Mouse (Mus musculus): Measurements from ENCODE around the gene Mgat4b. TPM values are rescaled to one million over a fixed set of nuclear protein-coding genes. Genes with fewer than 3 reads are reported as not detected.

Mgat4b gene
- polyA plus RNA-seq, 1 experiment from 2014 or later = 24.2 TPM

GRCm38 (mm10) chr11:50207344-50207743 lies 3.3 kb upstream of the Mgat4b start:
- Histone ChIP-seq H3K4me2 (ENCODE audit: low read depth, low read length, severe bottlenecking) (no peak overlapping the region), H3K4me3 (ENCODE audit: low read depth, low read length) (no peak overlapping the region), H3K4me1 (replicated peaks; ENCODE audit: control insufficient read depth, insufficient read depth, low read length) (no peaks in the 10 kb centered on the region), H3K36me3 (ENCODE audit: control insufficient read depth, insufficient read depth, low read length) (peaks cover 24% of the 10 kb centered on the region; the same call in 1 of the 2 replicates), H3K27ac (ENCODE audit: low read depth, low read length) (no peak overlapping the region), H3K9me3 (ENCODE audit: control insufficient read depth, low read length) (no peaks in the 10 kb centered on the region), H3K27me3 (ENCODE audit: control insufficient read depth, insufficient read depth, low read length) (no peaks in the 10 kb centered on the region), H3K9ac (ENCODE audit: low read length) (no peak overlapping the region)
- ATAC-seq (replicated peaks; ENCODE audit: low FRiP score) (no peak), DNase-seq (ENCODE audit: low spot score) (no peak)
- WGBS = 97% methylated on average over 14 of the region's 14 CpGs

GRCm38 (mm10) chr11:50208039-50208438 lies 2.7 kb upstream of the Mgat4b start:
- no peak for ATAC-seq (replicated peaks; ENCODE audit: low FRiP score)
- no peak overlapping the region for H3K4me2 ChIP-seq (ENCODE audit: low read depth, low read length, severe bottlenecking)
- 95% methylated on average over 5 of the region's 5 CpGs for WGBS
- no peak overlapping the region for H3K9ac ChIP-seq (ENCODE audit: low read length)
- no peak for DNase-seq (ENCODE audit: low spot score)
- H3K27me3 ChIP-seq (ENCODE audit: control insufficient read depth, insufficient read depth, low read length) = no peaks in the 10 kb centered on the region
- H3K4me3 ChIP-seq (ENCODE audit: low read depth, low read length) = no peak overlapping the region
- H3K4me1 ChIP-seq (replicated peaks; ENCODE audit: control insufficient read depth, insufficient read depth, low read length) = no peaks in the 10 kb centered on the region
- no peaks in the 10 kb centered on the region for H3K9me3 ChIP-seq (ENCODE audit: control insufficient read depth, low read length)
- peaks cover 21% of the 10 kb centered on the region; the same call in 1 of the 2 replicates for H3K36me3 ChIP-seq (ENCODE audit: control insufficient read depth, insufficient read depth, low read length)
- no peak overlapping the region for H3K27ac ChIP-seq (ENCODE audit: low read depth, low read length)

- peak overlapping the region; percentile 79 for H3K27ac ChIP-seq (ENCODE audit: low read depth, low read length)
- DNase-seq (ENCODE audit: low spot score) = peak; percentile 94
- peak overlapping the region; percentile 72 for H3K4me3 ChIP-seq (ENCODE audit: low read depth, low read length)
- ATAC-seq (replicated peaks; ENCODE audit: low FRiP score) = peak; percentile 92
- H3K36me3 ChIP-seq (ENCODE audit: control insufficient read depth, insufficient read depth, low read length) = peaks cover 13% of the 10 kb centered on the region; the same call in 1 of the 2 replicates
- peak overlapping the region; percentile 79 for H3K9ac ChIP-seq (ENCODE audit: low read length)
- H3K4me2 ChIP-seq (ENCODE audit: low read depth, low read length, severe bottlenecking) = peak overlapping the region; percentile 63
- H3K27me3 ChIP-seq (ENCODE audit: control insufficient read depth, insufficient read depth, low read length) = no peaks in the 10 kb centered on the region
- H3K4me1 ChIP-seq (replicated peaks; ENCODE audit: control insufficient read depth, insufficient read depth, low read length) = no peaks in the 10 kb centered on the region
- 0% methylated on average over 24 of the region's 24 CpGs for WGBS
- H3K9me3 ChIP-seq (ENCODE audit: control insufficient read depth, low read length) = no peaks in the 10 kb centered on the region
Measured at GRCm38 (mm10) chr11:50210101-50210504, 587 bp upstream of the Mgat4b start.

- H3K9ac ChIP-seq (ENCODE audit: low read length) = no peak overlapping the region
- no peaks in the 10 kb centered on the region for H3K9me3 ChIP-seq (ENCODE audit: control insufficient read depth, low read length)
- peaks cover 4% of the 10 kb centered on the region; the same call in 1 of the 2 replicates for H3K4me1 ChIP-seq (replicated peaks; ENCODE audit: control insufficient read depth, insufficient read depth, low read length)
- peak overlapping the region; percentile 72; the same call in 1 of the 2 replicates for H3K4me3 ChIP-seq (ENCODE audit: low read depth, low read length)
- peak overlapping the region; percentile 63; the same call in 1 of the 2 replicates for H3K4me2 ChIP-seq (ENCODE audit: low read depth, low read length, severe bottlenecking)
- H3K27me3 ChIP-seq (ENCODE audit: control insufficient read depth, insufficient read depth, low read length) = no peaks in the 10 kb centered on the region
- H3K27ac ChIP-seq (ENCODE audit: low read depth, low read length) = no peak overlapping the region
- DNase-seq (ENCODE audit: low spot score) (no peak), ATAC-seq (replicated peaks; ENCODE audit: low FRiP score) (no peak)
- WGBS = 84% methylated on average over 3 of the region's 3 CpGs
- H3K36me3 ChIP-seq (ENCODE audit: control insufficient read depth, insufficient read depth, low read length) = peaks cover 3% of the 10 kb centered on the region; the same call in 1 of the 2 replicates
Measured at GRCm38 (mm10) chr11:50211322-50212059, 801 bp downstream of the Mgat4b start.

GRCm38 (mm10) chr11:50212060-50212739 lies 1.5 kb downstream of the Mgat4b start:
- WGBS = 81% methylated on average over 3 of the region's 3 CpGs
- Histone ChIP-seq H3K4me3 (ENCODE audit: low read depth, low read length) (no peak overlapping the region), H3K27me3 (ENCODE audit: control insufficient read depth, insufficient read depth, low read length) (no peaks in the 10 kb centered on the region), H3K27ac (ENCODE audit: low read depth, low read length) (no peak overlapping the region), H3K36me3 (ENCODE audit: control insufficient read depth, insufficient read depth, low read length) (no peaks in the 10 kb centered on the region; the same call in 1 of the 2 replicates), H3K9me3 (ENCODE audit: control insufficient read depth, low read length) (no peaks in the 10 kb centered on the region), H3K4me1 (replicated peaks; ENCODE audit: control insufficient read depth, insufficient read depth, low read length) (peaks cover 4% of the 10 kb centered on the region; the same call in 1 of the 2 replicates), H3K9ac (ENCODE audit: low read length) (no peak overlapping the region), H3K4me2 (ENCODE audit: low read depth, low read length, severe bottlenecking) (no peak overlapping the region)
- no peak for DNase-seq (ENCODE audit: low spot score)
- ATAC-seq (replicated peaks; ENCODE audit: low FRiP score) = no peak

- 70% methylated on average over 11 of the region's 11 CpGs for WGBS
- no peak overlapping the region for H3K9ac ChIP-seq (ENCODE audit: low read length)
- no peaks in the 10 kb centered on the region for H3K9me3 ChIP-seq (ENCODE audit: control insufficient read depth, low read length)
- ATAC-seq (replicated peaks; ENCODE audit: low FRiP score) (no peak), DNase-seq (ENCODE audit: low spot score) (no peak)
- H3K4me3 ChIP-seq (ENCODE audit: low read depth, low read length) = no peak overlapping the region
- H3K36me3 ChIP-seq (ENCODE audit: control insufficient read depth, insufficient read depth, low read length) = no peaks in the 10 kb centered on the region
- H3K27me3 ChIP-seq (ENCODE audit: control insufficient read depth, insufficient read depth, low read length) = no peaks in the 10 kb centered on the region
- peaks cover 4% of the 10 kb centered on the region; the same call in 1 of the 2 replicates for H3K4me1 ChIP-seq (replicated peaks; ENCODE audit: control insufficient read depth, insufficient read depth, low read length)
- H3K4me2 ChIP-seq (ENCODE audit: low read depth, low read length, severe bottlenecking) = no peak overlapping the region
- H3K27ac ChIP-seq (ENCODE audit: low read depth, low read length) = no peak overlapping the region
Measured at GRCm38 (mm10) chr11:50212848-50213758, 2.4 kb downstream of the Mgat4b start.

GRCm38 (mm10) chr11:50214631-50215030 lies 3.9 kb downstream of the Mgat4b start:
- H3K9ac ChIP-seq (ENCODE audit: low read length) = no peak overlapping the region
- H3K4me1 ChIP-seq (replicated peaks; ENCODE audit: control insufficient read depth, insufficient read depth, low read length) = peaks cover 4% of the 10 kb centered on the region; the same call in 1 of the 2 replicates
- DNase-seq (ENCODE audit: low spot score) = no peak
- 94% methylated on average over 6 of the region's 6 CpGs for whole genome bisulfite sequencing
- no peak overlapping the region for H3K4me2 ChIP-seq (ENCODE audit: low read depth, low read length, severe bottlenecking)
- H3K9me3 ChIP-seq (ENCODE audit: control insufficient read depth, low read length) = no peaks in the 10 kb centered on the region
- H3K27ac ChIP-seq (ENCODE audit: low read depth, low read length) = no peak overlapping the region
- H3K36me3 ChIP-seq (ENCODE audit: control insufficient read depth, insufficient read depth, low read length) = no peaks in the 10 kb centered on the region
- ATAC-seq (replicated peaks; ENCODE audit: low FRiP score) = no peak
- no peak overlapping the region for H3K4me3 ChIP-seq (ENCODE audit: low read depth, low read length)
- no peaks in the 10 kb centered on the region for H3K27me3 ChIP-seq (ENCODE audit: control insufficient read depth, insufficient read depth, low read length)

GRCm38 (mm10) chr11:50215633-50216032 lies 4.9 kb downstream of the Mgat4b start:
- 24% methylated on average over 9 of the region's 9 CpGs for WGBS
- H3K4me2 ChIP-seq (ENCODE audit: low read depth, low read length, severe bottlenecking) = no peak overlapping the region
- no peaks in the 10 kb centered on the region for H3K9me3 ChIP-seq (ENCODE audit: control insufficient read depth, low read length)
- no peak overlapping the region for H3K9ac ChIP-seq (ENCODE audit: low read length)
- no peak for DNase-seq (ENCODE audit: low spot score)
- no peak overlapping the region for H3K4me3 ChIP-seq (ENCODE audit: low read depth, low read length)
- no peak overlapping the region for H3K27ac ChIP-seq (ENCODE audit: low read depth, low read length)
- ATAC-seq (replicated peaks; ENCODE audit: low FRiP score) = no peak
- H3K27me3 ChIP-seq (ENCODE audit: control insufficient read depth, insufficient read depth, low read length) = no peaks in the 10 kb centered on the region
- no peaks in the 10 kb centered on the region for H3K36me3 ChIP-seq (ENCODE audit: control insufficient read depth, insufficient read depth, low read length)
- H3K4me1 ChIP-seq (replicated peaks; ENCODE audit: control insufficient read depth, insufficient read depth, low read length) = peaks cover 4% of the 10 kb centered on the region; the same call in 1 of the 2 replicates

Data from forebrain, embryonic 11.5 days (tissue).